Mouse (Mus musculus) lung, embryonic 16.5 days (tissue): ENCODE measurements around the gene Gm49405. TPM values are rescaled to one million over a fixed set of nuclear protein-coding genes. Genes with fewer than 3 reads are reported as not detected.
"Not testable (repeated sequence)": the region's sequence is repeated elsewhere in the genome, so short reads cannot be mapped to it uniquely, and the experiment has no call there.

Experiments
- ATAC-seq: fragments of 200-750 bp; cut with Nextera tagmentation; 2 replicates; pipeline ENCODE4 v1.8.0; 2017; ENCODE audit warnings: low read depth, mild to moderate bottlenecking, moderate library complexity
- H3K27ac ChIP-seq: fragments of 300-500 bp; sonication (generic); 2 replicates; pipeline ENCODE4 v1.5.1; 2014; ENCODE audit warnings: mild to moderate bottlenecking, control low read depth, low read length
- H3K27me3 ChIP-seq: fragments of 300-500 bp; sonication (generic); 2 replicates; pipeline ENCODE4 v1.6.1; 2014; ENCODE audit warnings: low read depth, low read length, mixed read lengths; ENCODE audit not compliant: control insufficient read depth, insufficient read depth
- H3K36me3 ChIP-seq: fragments of 300-500 bp; sonication (generic); 2 replicates; pipeline ENCODE4 v1.6.1; 2014; ENCODE audit warnings: low read length; ENCODE audit not compliant: control insufficient read depth, insufficient read depth
- H3K4me1 ChIP-seq: fragments of 300-500 bp; sonication (generic); replicated peaks from 2 replicates; pipeline ENCODE4 v1.6.1; 2014; ENCODE audit warnings: low read length, mixed read lengths; ENCODE audit not compliant: control insufficient read depth, insufficient read depth
- H3K4me2 ChIP-seq: fragments of 300-500 bp; sonication (generic); 2 replicates; pipeline ENCODE4 v1.6.1; 2014; ENCODE audit warnings: low read depth, low read length, control low read depth
- H3K4me3 ChIP-seq: fragments of 300-500 bp; sonication (generic); 2 replicates; pipeline ENCODE4 v1.5.1; 2014; ENCODE audit warnings: mild to moderate bottlenecking, low read length, control low read depth
- H3K9ac ChIP-seq: fragments of 300-500 bp; sonication (generic); 2 replicates; pipeline ENCODE4 v1.6.1; 2014; ENCODE audit warnings: low read length, control low read depth
- H3K9me3 ChIP-seq: fragments of 300-500 bp; sonication (generic); 2 replicates; pipeline ENCODE4 v1.6.1; 2016; ENCODE audit warnings: low read length; ENCODE audit not compliant: control insufficient read depth
- WGBS: fragments of 180-500 bp; shearing (Covaris S2); extraction: QIAGEN DNeasy Blood & Tissue Kit; methylation state at CpG from one replicate; pipeline ENCODE4 v1.1.7; 2014; 5-methylcytosine and 5-hydroxymethylcytosine counted together
- polyA plus RNA-seq: library from polyadenylated mRNA; unstranded; fragments of >200 nt; fragmentation: Nextera tagmentation; extraction: Ambion mirVana; gene quantifications from 2 replicates; pipeline ENCODE4 v1.2.1, GENCODE M21; 2015

Gene Gm49405
- polyA plus RNA-seq, 1 experiment from 2014 or later: 2.5 TPM

- not testable (repeated sequence) for ATAC-seq, H3K9me3 ChIP-seq, H3K4me2 ChIP-seq, H3K36me3 ChIP-seq, H3K27ac ChIP-seq, H3K4me1 ChIP-seq, H3K27me3 ChIP-seq, H3K9ac ChIP-seq, H3K4me3 ChIP-seq
- 57% methylated on average over 6 of the region's 6 CpGs for WGBS
Observed at GRCm38 (mm10) chr19:3961805-3962204, 38.6 kb upstream of the Gm49405 start.

- no peaks in the 10 kb centered on the region for H3K4me1 ChIP-seq
- H3K27ac ChIP-seq: no peak overlapping the region
- H3K36me3 ChIP-seq: no peaks in the 10 kb centered on the region
- H3K27me3 ChIP-seq: no peaks in the 10 kb centered on the region
- no peak overlapping the region for H3K9ac ChIP-seq
- no peaks in the 10 kb centered on the region for H3K9me3 ChIP-seq
- H3K4me3 ChIP-seq: no peak overlapping the region
- H3K4me2 ChIP-seq: no peak overlapping the region
- no peak for ATAC-seq
- WGBS: 12% methylated on average over 2 of the region's 2 CpGs
Observed at GRCm38 (mm10) chr19:3962469-3962868, 38.0 kb upstream of the Gm49405 start.

- ATAC-seq: no peak
- Histone ChIP-seq H3K9ac (no peak overlapping the region), H3K4me3 (no peak overlapping the region), H3K27me3 (no peaks in the 10 kb centered on the region), H3K4me2 (no peak overlapping the region), H3K9me3 (no peaks in the 10 kb centered on the region), H3K27ac (no peak overlapping the region), H3K4me1 (no peaks in the 10 kb centered on the region), H3K36me3 (no peaks in the 10 kb centered on the region)
- 61% methylated on average over 4 of the region's 4 CpGs for WGBS
Observed at GRCm38 (mm10) chr19:3964030-3964429, 36.4 kb upstream of the Gm49405 start.

- no peaks in the 10 kb centered on the region for H3K27me3 ChIP-seq
- no peaks in the 10 kb centered on the region for H3K9me3 ChIP-seq
- no peak overlapping the region for H3K4me2 ChIP-seq
- 61% methylated on average over 11 of the region's 11 CpGs for WGBS
- no peak overlapping the region for H3K27ac ChIP-seq
- no peak overlapping the region for H3K4me3 ChIP-seq
- no peak overlapping the region for H3K9ac ChIP-seq
- H3K36me3 ChIP-seq: no peaks in the 10 kb centered on the region
- no peaks in the 10 kb centered on the region for H3K4me1 ChIP-seq
- no peak for ATAC-seq
Observed at GRCm38 (mm10) chr19:3966330-3967075, 33.9 kb upstream of the Gm49405 start.

GRCm38 (mm10) chr19:3967258-3967657, 33.2 kb upstream of the Gm49405 start:
- Histone ChIP-seq H3K36me3 (no peaks in the 10 kb centered on the region), H3K9me3 (no peaks in the 10 kb centered on the region), H3K4me2 (no peak overlapping the region), H3K4me1 (no peaks in the 10 kb centered on the region), H3K4me3 (no peak overlapping the region), H3K9ac (no peak overlapping the region), H3K27ac (no peak overlapping the region), H3K27me3 (no peaks in the 10 kb centered on the region)
- WGBS: 39% methylated on average over 3 of the region's 3 CpGs
- ATAC-seq: no peak

- Histone ChIP-seq H3K4me3 (no peak within 1 kb of the TSS), H3K27ac (0 out of 2 replicates have a peak within 1 kb of the TSS, but pooled peaks have one; percentile 6), H3K36me3 (no peaks in the 10 kb centered on the region), H3K4me2 (no peak within 1 kb of the TSS), H3K9me3 (no peaks in the 10 kb centered on the region), H3K4me1 (no peaks in the 10 kb centered on the region), H3K9ac (no peak within 1 kb of the TSS), H3K27me3 (no peaks in the 10 kb centered on the region)
- ATAC-seq: peak; percentile 70; the same call in 1 of the 2 replicates
- 16% methylated on average over 9 of the region's 9 CpGs for WGBS
Observed at GRCm38 (mm10) chr19:3972229-3972628, 28.2 kb upstream of the Gm49405 start, which contains the start of gene Aldh3b2. Gene Aldh3b2, plus strand, starts transcription at chr19:3972328.

GRCm38 (mm10) chr19:3974608-3975007, 25.8 kb upstream of the Gm49405 start:
- not testable (repeated sequence) for H3K4me2 ChIP-seq, H3K4me3 ChIP-seq, H3K27me3 ChIP-seq, ATAC-seq, H3K27ac ChIP-seq, H3K9me3 ChIP-seq, H3K9ac ChIP-seq, H3K4me1 ChIP-seq, H3K36me3 ChIP-seq
- WGBS: 70% methylated on average over 6 of the region's 6 CpGs

- Histone ChIP-seq H3K9me3 (no peaks in the 10 kb centered on the region), H3K4me3 (no peak overlapping the region), H3K36me3 (no peaks in the 10 kb centered on the region), H3K4me1 (no peaks in the 10 kb centered on the region), H3K4me2 (no peak overlapping the region), H3K27me3 (no peaks in the 10 kb centered on the region), H3K9ac (no peak overlapping the region), H3K27ac (no peak overlapping the region)
- ATAC-seq: no peak
- 58% methylated on average over 2 of the region's 2 CpGs for WGBS
Observed at GRCm38 (mm10) chr19:3975866-3976265, 24.6 kb upstream of the Gm49405 start.

GRCm38 (mm10) chr19:3980309-3980708, 20.1 kb upstream of the Gm49405 start:
- H3K27me3 ChIP-seq: no peaks in the 10 kb centered on the region
- no peaks in the 10 kb centered on the region for H3K9me3 ChIP-seq
- peak; percentile 70; the same call in 1 of the 2 replicates for ATAC-seq
- no peak overlapping the region for H3K4me3 ChIP-seq
- 10% methylated on average over 4 of the region's 4 CpGs for WGBS
- H3K27ac ChIP-seq: no peak overlapping the region
- H3K4me2 ChIP-seq: no peak overlapping the region
- no peaks in the 10 kb centered on the region for H3K36me3 ChIP-seq
- no peak overlapping the region for H3K9ac ChIP-seq
- peaks cover 2% of the 10 kb centered on the region; the same call in 1 of the 2 replicates for H3K4me1 ChIP-seq
